Mouse (Mus musculus) left cerebral cortex, postnatal 4 days (tissue): ENCODE data around the gene Lrcol1. TPM values are rescaled to one million over a fixed set of nuclear protein-coding genes. Genes with fewer than 3 reads are reported as not detected.

Source experiments
- DNase-seq: peaks from one replicate; pipeline ENCODE4 v3.0.0-alpha.2; 2022
- intact Hi-C: fragments of 180-260 bp; cut with DNase I; formaldehyde crosslinking; loops from one replicate; pipeline ENCODE4 v1.15.1; 2025
- total RNA-seq, 2 experiments: library from RNA; stranded (reverse); gene quantifications; 2 replicates each; pipeline ENCODE4 v1.2.3; 2021

Gene Lrcol1
- total RNA-seq, 2 experiments from 2014 or later, result not detected

DNA sequence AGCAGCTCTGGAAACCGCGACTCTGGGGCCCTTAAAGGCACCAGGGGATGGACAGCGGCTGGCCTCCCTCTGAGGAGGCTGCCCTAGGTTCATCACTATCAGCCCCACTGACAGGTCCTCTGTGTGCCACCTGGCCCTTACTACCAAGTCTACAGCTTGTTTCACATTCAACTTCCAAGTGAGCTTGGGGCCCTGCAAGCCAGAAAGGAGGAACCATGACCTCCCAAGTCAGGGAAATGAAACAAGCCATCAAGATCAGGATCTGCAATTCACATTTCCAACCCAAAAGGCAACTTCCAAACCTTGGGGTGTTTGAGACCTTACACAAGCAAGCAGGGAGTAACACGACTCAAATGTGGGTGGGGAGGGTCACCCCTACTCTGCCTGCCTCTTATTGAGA is 40.7 kb downstream of the Lrcol1 start:
- intact Hi-C loops, result no loop called here

DNA sequence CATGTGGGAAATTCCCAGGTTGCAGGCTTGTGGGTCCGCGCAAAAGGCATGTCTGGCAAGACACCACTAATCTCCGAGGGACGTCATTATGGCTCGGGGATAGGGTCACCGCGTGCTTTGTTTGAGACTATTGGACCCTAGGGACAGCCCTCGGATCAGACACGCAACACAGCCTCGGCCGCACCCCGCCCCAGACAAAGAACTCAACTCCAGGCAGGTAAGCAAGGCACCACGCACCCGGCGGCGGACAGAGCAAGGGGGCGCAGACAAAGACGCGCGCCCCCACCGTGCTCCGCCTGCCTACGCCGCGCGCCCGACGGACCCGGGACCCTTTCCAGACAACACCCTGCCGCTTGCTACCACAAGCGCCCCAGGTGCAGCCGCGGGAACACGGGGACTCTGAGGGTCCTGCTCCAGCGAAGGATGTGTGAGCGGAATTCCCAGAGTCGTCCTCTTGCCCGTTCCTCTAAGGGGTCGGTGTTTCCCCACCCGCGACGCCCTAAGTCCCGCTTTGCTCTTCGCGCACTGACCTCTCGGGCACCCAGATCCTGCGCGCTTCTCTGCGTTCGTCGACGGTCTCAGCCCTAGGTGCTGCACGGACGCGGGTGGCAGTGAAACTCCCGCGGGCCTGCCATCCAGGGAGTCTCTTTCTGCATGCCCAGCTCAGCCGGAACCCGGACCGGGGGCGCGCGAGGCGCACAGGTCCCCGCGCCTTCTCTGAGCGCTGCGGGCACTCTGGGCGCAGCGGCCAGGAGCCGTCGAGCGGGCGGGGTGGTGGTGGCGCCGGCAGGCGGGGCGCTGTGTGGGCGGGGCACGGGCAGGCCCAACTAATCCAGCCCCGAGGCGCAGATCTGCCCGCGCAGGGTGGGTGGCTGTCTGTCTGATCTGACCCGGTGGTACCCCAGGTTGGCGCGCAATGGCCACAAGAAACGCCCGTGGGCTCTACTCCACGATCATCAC is 42.1 kb downstream of the Lrcol1 start:
- intact Hi-C loops, result no loop called here
- peak; percentile 75 for DNase-seq

More for the DNA sequence above, 40.7 kb downstream of the Lrcol1 start:
- no peak for DNase-seq

DNA sequence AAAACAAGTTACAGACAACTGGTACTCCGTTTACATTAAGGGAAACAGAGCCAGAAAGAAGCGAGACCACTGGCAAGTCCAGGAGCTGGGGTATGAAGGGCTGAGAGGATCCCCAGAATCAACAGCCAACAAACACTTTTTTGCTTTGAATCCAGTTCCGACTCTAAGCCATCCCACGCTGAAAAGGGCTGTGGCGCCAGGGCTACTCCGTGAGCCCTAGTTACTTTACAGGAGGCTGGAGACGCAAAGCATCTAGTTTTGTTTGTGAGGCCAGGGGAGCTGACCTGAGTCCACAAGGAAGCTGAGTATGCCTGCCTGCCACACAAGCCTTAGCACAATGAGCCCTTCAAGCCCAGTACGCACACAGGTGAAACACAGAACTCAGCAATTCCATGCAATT is 42.8 kb downstream of the Lrcol1 start:
- intact Hi-C loops, result no loop called here
- DNase-seq, result no peak

DNA sequence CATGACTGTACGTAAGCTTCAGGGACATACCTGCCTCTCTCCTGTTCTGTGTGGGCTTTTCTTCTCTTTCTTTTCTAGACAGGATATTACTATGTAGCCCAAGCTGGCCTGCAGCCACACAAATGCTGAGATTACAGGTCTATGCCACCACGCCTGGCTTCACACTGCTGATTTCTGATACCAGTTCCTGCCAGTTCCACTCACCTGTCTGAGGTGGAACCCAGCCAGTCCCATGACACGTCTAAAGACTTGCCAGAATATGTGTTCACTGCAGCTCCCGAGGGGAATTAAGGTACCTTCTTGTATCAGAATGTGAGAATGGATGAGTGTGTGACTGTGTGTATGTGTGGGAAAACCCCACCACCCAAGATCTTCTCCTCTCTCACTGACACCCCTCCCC is 46.1 kb downstream of the Lrcol1 start:
- intact Hi-C loops, result no loop called here
- DNase-seq, result no peak

DNA sequence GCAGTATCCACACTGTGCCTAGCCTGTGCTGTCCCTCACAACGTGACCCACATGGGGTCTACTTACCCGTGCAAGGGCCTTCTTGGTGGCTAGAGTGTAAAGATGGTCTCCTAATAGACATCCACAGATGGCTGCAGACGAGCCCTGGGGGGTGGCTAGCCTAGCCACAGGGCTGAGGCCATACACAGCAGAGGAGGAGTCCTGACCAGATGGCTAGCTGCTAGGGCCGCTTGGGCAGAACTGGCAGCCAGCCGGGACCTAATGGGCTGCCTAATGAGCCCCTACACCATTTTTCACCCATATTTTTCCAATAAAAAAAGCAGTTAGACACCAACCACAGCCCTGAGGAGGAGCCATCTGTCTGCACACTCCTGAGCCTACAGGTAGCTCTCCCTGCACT is 48.2 kb downstream of the Lrcol1 start:
- intact Hi-C loops, result no loop called here
- peak; percentile 80 for DNase-seq

DNA sequence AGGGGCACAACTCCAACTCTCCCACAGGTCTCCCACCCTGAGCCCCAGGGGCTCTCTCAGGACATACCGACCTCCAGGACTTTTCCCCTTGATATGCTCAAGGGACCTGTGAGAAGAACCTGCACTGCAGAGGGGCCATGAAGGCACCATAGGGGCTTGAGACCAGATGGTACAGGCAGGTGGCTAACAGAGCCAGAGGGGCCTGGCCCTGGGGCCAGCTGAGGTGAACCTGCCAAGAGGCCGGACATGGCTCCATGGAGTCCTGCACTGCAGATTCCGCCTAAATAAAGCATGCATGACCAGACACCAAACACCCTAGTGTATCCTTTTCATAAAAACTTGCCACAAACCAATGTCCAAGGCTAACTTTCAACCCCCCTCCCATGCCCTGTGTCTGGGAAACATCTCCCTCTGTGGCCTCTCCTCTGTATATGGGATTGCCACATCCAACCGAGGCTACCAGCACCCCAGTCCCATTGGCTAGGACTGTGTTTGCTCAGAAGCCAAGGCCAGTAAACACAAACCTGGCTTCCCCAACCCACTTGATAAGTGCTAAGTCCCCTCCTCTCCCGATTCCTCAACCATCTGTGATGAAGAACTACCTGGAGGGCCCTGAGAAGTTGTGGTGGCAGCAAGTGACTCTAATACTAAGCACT is 50.6 kb downstream of the Lrcol1 start:
- peak; percentile 44 for DNase-seq
- intact Hi-C loops, result no loop called here

DNA sequence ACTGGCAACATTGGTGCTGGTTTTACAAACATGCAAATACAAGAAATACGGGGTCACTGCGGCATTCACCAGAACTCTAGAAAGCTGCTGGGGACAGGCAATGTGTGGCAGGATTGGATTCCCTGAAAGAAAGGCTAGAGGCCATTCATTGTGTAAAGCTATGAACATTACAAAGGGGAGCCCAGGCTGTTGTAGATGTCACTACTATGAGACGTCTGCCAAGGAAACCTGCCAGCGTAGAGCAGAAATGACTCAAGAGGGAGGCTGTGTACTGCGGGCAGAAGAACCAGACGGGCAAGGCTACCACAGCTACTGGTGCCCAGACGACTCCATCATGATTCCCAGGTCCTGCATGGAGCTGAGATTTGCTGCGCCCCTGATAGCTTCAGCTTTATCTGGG is 56.6 kb downstream of the Lrcol1 start:
- intact Hi-C loops, result no loop called here
- DNase-seq, result no peak

DNA sequence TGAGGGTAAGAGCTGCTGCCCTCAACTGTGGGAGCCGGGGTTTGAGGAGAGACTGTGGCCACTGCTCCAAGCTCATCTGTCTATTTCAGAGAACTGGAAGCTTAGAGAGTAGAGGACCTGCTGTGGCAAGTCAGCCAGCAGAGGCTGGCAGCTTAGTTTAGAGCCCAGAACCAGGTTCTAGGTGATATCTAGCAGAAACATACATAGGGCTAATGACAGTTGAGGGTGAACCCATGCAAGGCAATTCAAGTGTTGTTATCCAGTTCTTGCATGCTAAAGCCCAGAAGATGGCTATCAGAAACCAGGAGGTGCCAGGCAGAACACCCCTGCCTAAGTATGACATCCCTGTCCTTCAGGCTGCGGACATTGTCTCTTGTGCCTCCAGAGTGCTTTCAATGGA is 58.0 kb downstream of the Lrcol1 start:
- no peak for DNase-seq
- intact Hi-C loops, result no loop called here

DNA sequence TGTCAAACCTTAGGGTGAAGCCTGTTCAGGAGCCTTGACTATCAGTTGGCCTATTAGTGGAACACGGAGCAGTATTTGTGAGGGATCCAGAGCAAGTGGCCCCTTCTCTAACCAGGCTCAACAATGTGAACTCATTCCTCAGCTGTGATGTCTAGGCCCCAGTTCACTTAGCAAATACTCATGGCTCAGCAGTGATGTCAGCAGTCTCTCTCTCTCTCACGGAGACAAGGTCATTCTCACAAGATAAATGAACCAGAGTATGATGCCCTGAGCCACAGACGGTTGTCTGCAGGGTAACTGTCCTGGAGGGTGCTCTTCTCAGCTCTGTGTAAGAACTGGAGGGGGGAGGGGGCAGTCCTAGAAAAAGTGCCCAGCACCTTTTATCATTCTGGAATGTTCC is 59.4 kb downstream of the Lrcol1 start:
- intact Hi-C loops, result no loop called here
- no peak for DNase-seq

Other genes starting within 250 kb of the Lrcol1 start
- 1 to 10 TPM; 2.6 to 3.6 TPM for gene Plcxd1, start 244.8 kb upstream of the Lrcol1 start, total RNA-seq
- gene Gtpbp6, start 236.5 kb upstream of the Lrcol1 start, total RNA-seq, result 10 to 100 TPM; 92.2 to 94.7 TPM
- 10 to 100 TPM; 20.5 to 21.7 TPM for gene Zfp605, start 234.6 kb upstream of the Lrcol1 start, total RNA-seq
- gene Chfr, start 208.9 kb upstream of the Lrcol1 start, total RNA-seq, result 10 to 100 TPM; 86.1 to 92.9 TPM
- gene Golga3, start 168.0 kb upstream of the Lrcol1 start, total RNA-seq, result 10 to 100 TPM; 50.4 to 52.3 TPM
- gene Ankle2, start 113.7 kb upstream of the Lrcol1 start, total RNA-seq, result 10 to 100 TPM; 34.2 to 38.6 TPM
- 10 to 100 TPM; 66.5 to 66.9 TPM for gene Pgam5, start 74.8 kb upstream of the Lrcol1 start, total RNA-seq
- 1 to 10 TPM; 5.9 to 7.0 TPM for gene Pxmp2, start 58.5 kb upstream of the Lrcol1 start, total RNA-seq
- gene Pole, start 58.4 kb upstream of the Lrcol1 start, total RNA-seq, result 1 to 10 TPM; 8.0 to 9.1 TPM
- gene P2rx2, start 1.5 kb upstream of the Lrcol1 start, total RNA-seq, result 10 to 100 TPM; 12.5 to 15.0 TPM
- 10 to 100 TPM; 68.1 to 72.9 TPM for gene Fbrsl1, start 103.8 kb downstream of the Lrcol1 start, total RNA-seq
- 10 to 100 TPM; 31.7 to 33.7 TPM for gene Galnt9, start 199.6 kb downstream of the Lrcol1 start, total RNA-seq